Mouse (Mus musculus) embryonic facial prominence, embryonic 13.5 days (tissue): ENCODE data around the gene Rreb1. TPM values are rescaled to one million over a fixed set of nuclear protein-coding genes. Genes with fewer than 3 reads are reported as not detected.

Experiments used
- ATAC-seq: fragments of 200-750 bp; cut with Nextera tagmentation; 2 replicates; pipeline ENCODE4 v1.8.0; 2017; ENCODE audit warnings: low read depth; ENCODE audit not compliant: insufficient number of reproducible peaks, insufficient read depth, low FRiP score, low TSS enrichment
- H3K27ac ChIP-seq: fragments of 300-500 bp; sonication (generic); 2 replicates; pipeline ENCODE4 v1.5.1; 2015; ENCODE audit warnings: moderate library complexity, mild to moderate bottlenecking, inconsistent platforms
- H3K27me3 ChIP-seq: fragments of 300-500 bp; sonication (generic); 2 replicates; pipeline ENCODE4 v1.6.1; 2015; ENCODE audit warnings: mild to moderate bottlenecking, inconsistent platforms
- H3K36me3 ChIP-seq: fragments of 300-500 bp; sonication (generic); 2 replicates; pipeline ENCODE4 v1.6.1; 2015; ENCODE audit warnings: mild to moderate bottlenecking, inconsistent platforms
- H3K4me1 ChIP-seq: fragments of 300-500 bp; sonication (generic); 2 replicates; pipeline ENCODE4 v1.6.1; 2015; ENCODE audit warnings: inconsistent platforms
- H3K4me2 ChIP-seq: fragments of 300-500 bp; sonication (generic); 2 replicates; pipeline ENCODE4 v1.6.1; 2015; ENCODE audit warnings: moderate library complexity, mild to moderate bottlenecking, inconsistent platforms
- H3K4me3 ChIP-seq: fragments of 300-500 bp; sonication (generic); 2 replicates; pipeline ENCODE4 v1.5.1; 2015; ENCODE audit warnings: mild to moderate bottlenecking, inconsistent platforms
- H3K9ac ChIP-seq: fragments of 300-500 bp; sonication (generic); 2 replicates; pipeline ENCODE4 v1.6.1; 2015; ENCODE audit warnings: mild to moderate bottlenecking, inconsistent platforms
- H3K9me3 ChIP-seq: fragments of 300-500 bp; sonication (generic); 2 replicates; pipeline ENCODE4 v1.6.1; 2016; ENCODE audit warnings: inconsistent platforms
- WGBS: fragments of 180-500 bp; shearing (Covaris S2); methylation state at CpG from one replicate; pipeline ENCODE4 v1.1.7; 2015; ENCODE audit warnings: mixed read lengths; 5-methylcytosine and 5-hydroxymethylcytosine counted together
- polyA plus RNA-seq: library from polyadenylated mRNA; unstranded; fragments of >200 nt; fragmentation: Nextera tagmentation; extraction: Ambion mirVana; gene quantifications from 2 replicates; pipeline ENCODE4 v1.2.1, GENCODE M21; 2015

Rreb1 gene
- polyA plus RNA-seq, 1 experiment from 2014 or later, result 15.0 TPM

- ATAC-seq, result no peak
- Histone ChIP-seq H3K27me3 (no peaks in the 10 kb centered on the region), H3K9me3 (no peaks in the 10 kb centered on the region), H3K4me3 (no peak overlapping the region), H3K27ac (no peak overlapping the region), H3K4me1 (peaks cover 53% of the 10 kb centered on the region), H3K4me2 (no peak overlapping the region), H3K36me3 (no peaks in the 10 kb centered on the region), H3K9ac (no peak overlapping the region)
- WGBS, result 52% methylated on average over 2 of the region's 2 CpGs
Measured at GRCm38 (mm10) chr13:37856537-37856936, 78.3 kb downstream of the Rreb1 start.

- Histone ChIP-seq H3K4me3 (peak overlapping the region; percentile 60), H3K27ac (peak overlapping the region; percentile 79), H3K9me3 (no peaks in the 10 kb centered on the region), H3K4me2 (peak overlapping the region; percentile 99), H3K27me3 (no peaks in the 10 kb centered on the region), H3K36me3 (no peaks in the 10 kb centered on the region), H3K9ac (peak overlapping the region; percentile 77), H3K4me1 (peaks cover 61% of the 10 kb centered on the region)
- WGBS, result under 1% methylated on average over 59 of the region's 59 CpGs
- ATAC-seq, result peak; percentile 86
Measured at GRCm38 (mm10) chr13:37857284-37858065, 79.3 kb downstream of the Rreb1 start.

GRCm38 (mm10) chr13:37858066-37858501, 79.9 kb downstream of the Rreb1 start:
- H3K36me3 ChIP-seq, result no peaks in the 10 kb centered on the region
- H3K27me3 ChIP-seq, result no peaks in the 10 kb centered on the region
- WGBS, result 3% methylated on average over 19 of the region's 19 CpGs
- peak overlapping the region; percentile 99 for H3K4me2 ChIP-seq
- peak overlapping the region; percentile 79 for H3K27ac ChIP-seq
- H3K9me3 ChIP-seq, result no peaks in the 10 kb centered on the region
- no peak for ATAC-seq
- peak overlapping the region; percentile 60 for H3K4me3 ChIP-seq
- H3K4me1 ChIP-seq, result peaks cover 61% of the 10 kb centered on the region
- peak overlapping the region; percentile 77 for H3K9ac ChIP-seq

- no peak for ATAC-seq
- Histone ChIP-seq H3K27me3 (no peaks in the 10 kb centered on the region), H3K9ac (peak overlapping the region; percentile 77), H3K27ac (peak overlapping the region; percentile 79), H3K4me1 (peaks cover 64% of the 10 kb centered on the region), H3K36me3 (no peaks in the 10 kb centered on the region), H3K9me3 (no peaks in the 10 kb centered on the region), H3K4me2 (peak overlapping the region; percentile 99), H3K4me3 (peak overlapping the region; percentile 60)
- 21% methylated on average over 9 of the region's 9 CpGs for WGBS
Measured at GRCm38 (mm10) chr13:37858508-37858907, 80.3 kb downstream of the Rreb1 start.

GRCm38 (mm10) chr13:37859782-37860181, 81.6 kb downstream of the Rreb1 start:
- 64% methylated on average over 8 of the region's 8 CpGs for WGBS
- no peak for ATAC-seq
- no peak overlapping the region for H3K9ac ChIP-seq
- no peak overlapping the region for H3K4me3 ChIP-seq
- no peak overlapping the region for H3K27ac ChIP-seq
- no peak overlapping the region for H3K4me2 ChIP-seq
- peaks cover 3% of the 10 kb centered on the region; the same call in 1 of the 2 replicates for H3K36me3 ChIP-seq
- H3K4me1 ChIP-seq, result peaks cover 55% of the 10 kb centered on the region
- no peaks in the 10 kb centered on the region for H3K27me3 ChIP-seq
- H3K9me3 ChIP-seq, result no peaks in the 10 kb centered on the region

- no peaks in the 10 kb centered on the region for H3K9me3 ChIP-seq
- no peaks in the 10 kb centered on the region for H3K27me3 ChIP-seq
- 75% methylated on average over 3 of the region's 3 CpGs for WGBS
- peaks cover 52% of the 10 kb centered on the region for H3K4me1 ChIP-seq
- no peak for ATAC-seq
- no peak overlapping the region for H3K9ac ChIP-seq
- no peak overlapping the region for H3K4me3 ChIP-seq
- H3K4me2 ChIP-seq, result no peak overlapping the region
- H3K36me3 ChIP-seq, result peaks cover 3% of the 10 kb centered on the region; the same call in 1 of the 2 replicates
- no peak overlapping the region for H3K27ac ChIP-seq
Measured at GRCm38 (mm10) chr13:37860204-37860603, 82.0 kb downstream of the Rreb1 start.

- H3K4me1 ChIP-seq, result peaks cover 52% of the 10 kb centered on the region
- no peak overlapping the region for H3K9ac ChIP-seq
- H3K4me3 ChIP-seq, result no peak overlapping the region
- WGBS, result 77% methylated on average over 3 of the region's 3 CpGs
- ATAC-seq, result no peak
- peaks cover 3% of the 10 kb centered on the region; the same call in 1 of the 2 replicates for H3K36me3 ChIP-seq
- H3K27me3 ChIP-seq, result no peaks in the 10 kb centered on the region
- peak overlapping the region; percentile 78; the same call in 1 of the 2 replicates for H3K27ac ChIP-seq
- H3K9me3 ChIP-seq, result no peaks in the 10 kb centered on the region
- H3K4me2 ChIP-seq, result no peak overlapping the region
Measured at GRCm38 (mm10) chr13:37860789-37861188, 82.6 kb downstream of the Rreb1 start.

GRCm38 (mm10) chr13:37862492-37862891, 84.3 kb downstream of the Rreb1 start:
- peaks cover 3% of the 10 kb centered on the region; the same call in 1 of the 2 replicates for H3K36me3 ChIP-seq
- H3K27ac ChIP-seq, result peak overlapping the region; percentile 78
- 0 out of 2 replicates have a peak overlapping the region, but pooled peaks have one; percentile 33 for H3K9ac ChIP-seq
- H3K9me3 ChIP-seq, result no peaks in the 10 kb centered on the region
- WGBS, result 7% methylated on average over 6 of the region's 6 CpGs
- 0 out of 2 replicates have a peak, but pooled peaks have one; percentile 29 for ATAC-seq
- H3K27me3 ChIP-seq, result no peaks in the 10 kb centered on the region
- peaks cover 58% of the 10 kb centered on the region for H3K4me1 ChIP-seq
- H3K4me3 ChIP-seq, result no peak overlapping the region
- H3K4me2 ChIP-seq, result peak overlapping the region; percentile 39

- Histone ChIP-seq H3K9me3 (no peaks in the 10 kb centered on the region), H3K4me2 (no peak overlapping the region), H3K27me3 (no peaks in the 10 kb centered on the region), H3K27ac (peak overlapping the region; percentile 78), H3K4me1 (peaks cover 53% of the 10 kb centered on the region), H3K36me3 (peaks cover 3% of the 10 kb centered on the region; the same call in 1 of the 2 replicates), H3K9ac (no peak overlapping the region), H3K4me3 (no peak overlapping the region)
- ATAC-seq, result no peak
- WGBS, result 83% methylated on average over 5 of the region's 5 CpGs
Measured at GRCm38 (mm10) chr13:37863643-37864042, 85.4 kb downstream of the Rreb1 start.

GRCm38 (mm10) chr13:37864697-37865096, 86.5 kb downstream of the Rreb1 start:
- no peak for ATAC-seq
- Histone ChIP-seq H3K4me3 (no peak overlapping the region), H3K27me3 (no peaks in the 10 kb centered on the region), H3K27ac (no peak overlapping the region), H3K36me3 (peaks cover 3% of the 10 kb centered on the region; the same call in 1 of the 2 replicates), H3K9me3 (no peaks in the 10 kb centered on the region), H3K9ac (no peak overlapping the region), H3K4me1 (peaks cover 51% of the 10 kb centered on the region), H3K4me2 (no peak overlapping the region)
- 83% methylated on average over 1 of the region's 1 CpGs for WGBS

GRCm38 (mm10) chr13:37866296-37866695, 88.1 kb downstream of the Rreb1 start:
- Histone ChIP-seq H3K9me3 (no peaks in the 10 kb centered on the region), H3K9ac (no peak overlapping the region), H3K27ac (no peak overlapping the region), H3K4me3 (no peak overlapping the region), H3K36me3 (peaks cover 3% of the 10 kb centered on the region; the same call in 1 of the 2 replicates), H3K4me2 (no peak overlapping the region), H3K27me3 (no peaks in the 10 kb centered on the region), H3K4me1 (peaks cover 50% of the 10 kb centered on the region)
- ATAC-seq, result no peak
- WGBS, result 55% methylated on average over 5 of the region's 5 CpGs

- ATAC-seq, result no peak
- 42% methylated on average over 3 of the region's 3 CpGs for WGBS
- H3K4me1 ChIP-seq, result peaks cover 44% of the 10 kb centered on the region
- no peaks in the 10 kb centered on the region for H3K9me3 ChIP-seq
- no peak overlapping the region for H3K4me3 ChIP-seq
- no peak overlapping the region for H3K4me2 ChIP-seq
- peaks cover 3% of the 10 kb centered on the region; the same call in 1 of the 2 replicates for H3K36me3 ChIP-seq
- H3K27ac ChIP-seq, result no peak overlapping the region
- H3K9ac ChIP-seq, result no peak overlapping the region
- no peaks in the 10 kb centered on the region for H3K27me3 ChIP-seq
Measured at GRCm38 (mm10) chr13:37866846-37867245, 88.6 kb downstream of the Rreb1 start.
